26 mouse cellular contexts compared by ENCODE assay signal in genomic region chr4:41051781-41052180, GRCm38 (mm10). TPM values are rescaled to one million over a fixed set of nuclear protein-coding genes. Genes with fewer than 3 reads are reported as not detected.
A peak's percentile ranks its signal among the peaks of the same experiment; 100 is the strongest.
DNase-seq lines count a peak whose midpoint lies in the region; ATAC-seq and TF ChIP-seq lines count a peak whose summit lies in the region.
"Had no signal": no experiment of that assay in that cellular context is flagged by ENCODE, and none has a peak within 500 bp of the region (broad histone marks: within the 10 kb centered on the region; RNA-seq: fewer than 3 reads in every experiment).

No protein-coding gene starts in this region.

- no peak for TF ChIP-seq POLR2A in testis, adult 2 months (IDR thresholded peaks at IDR 0.05; ENCODE audit: control insufficient read depth, low read depth, low read length)
- no peak for TF ChIP-seq POLR2A in ES-Bruce4 (IDR thresholded peaks at IDR 0.05; ENCODE audit: insufficient read depth, low read length)

- no peaks in the 10 kb centered on the region for H3K27me3 ChIP-seq in testis, adult 2 months (ENCODE audit: control insufficient read depth, insufficient read depth, low read length)
- no peaks in the 10 kb centered on the region for H3K27me3 ChIP-seq in ES-Bruce4 (ENCODE audit: control insufficient read depth, insufficient read depth, low read length, poor library complexity, severe bottlenecking)
- H3K27me3 ChIP-seq: embryonic facial prominence, embryonic 15.5 days; heart, embryonic 13.5 days; hindbrain, embryonic 13.5 days; intestine, embryonic 15.5 days had no signal

- H3K9ac ChIP-seq in ES-Bruce4 (ENCODE audit: low read depth, poor library complexity, severe bottlenecking): peak overlapping the region; percentile 34
- H3K9ac ChIP-seq: embryonic facial prominence, embryonic 15.5 days; hindbrain, embryonic 13.5 days; intestine, embryonic 15.5 days had no signal

- TF ChIP-seq CTCF in testis, adult 2 months (IDR thresholded peaks at IDR 0.05; ENCODE audit: control insufficient read depth, insufficient read depth, insufficient replicate concordance, low read depth, low read length): no peak
- TF ChIP-seq CTCF in ES-Bruce4 (IDR thresholded peaks at IDR 0.05; ENCODE audit: low read depth, low read length): no peak

- peak overlapping the region; percentile 8; the same call in 1 of the 2 replicates for H3K4me3 ChIP-seq in testis, adult 2 months (ENCODE audit: control insufficient read depth, low read depth, low read length)
- H3K4me3 ChIP-seq in ES-Bruce4 (ENCODE audit: low read depth, low read length): peak overlapping the region; percentile 58
- H3K4me3 ChIP-seq: embryonic facial prominence, embryonic 15.5 days; erythroblast, embryonic 14.5 days; gastrocnemius, adult 2 months; heart, embryonic 13.5 days; hindbrain, embryonic 13.5 days; intestine, embryonic 15.5 days had no signal

- no peak for TF ChIP-seq EP300 in ES-Bruce4 (IDR thresholded peaks at IDR 0.05; ENCODE audit: insufficient read depth, low read depth, low read length)

- no peak overlapping the region for H3K27ac ChIP-seq in testis, adult 2 months (ENCODE audit: control insufficient read depth, insufficient read depth, low read depth, low read length)
- H3K27ac ChIP-seq in ES-Bruce4 (ENCODE audit: insufficient read depth, low read length): peak overlapping the region; percentile 62
- H3K27ac ChIP-seq: embryonic facial prominence, embryonic 15.5 days; gastrocnemius, adult 2 months; heart, embryonic 13.5 days; hindbrain, embryonic 13.5 days; intestine, embryonic 15.5 days had no signal

- no peak for ATAC-seq in monocyte, adult 5-6 weeks (replicated peaks; ENCODE audit: insufficient number of reproducible peaks, low FRiP score, low TSS enrichment, poor library complexity, severe bottlenecking)
- ATAC-seq: forebrain, embryonic 14.5 days had no signal

- H3K4me1 ChIP-seq in testis, adult 2 months (ENCODE audit: control insufficient read depth, insufficient read depth, low read length): peaks cover 9% of the 10 kb centered on the region
- H3K4me1 ChIP-seq in ES-Bruce4 (ENCODE audit: control insufficient read depth, insufficient read depth, low read length): no peaks in the 10 kb centered on the region

- no peaks in the 10 kb centered on the region for H3K9me3 ChIP-seq in ES-Bruce4 (replicated peaks; ENCODE audit: control insufficient read depth, insufficient read depth, low read length, poor library complexity, severe bottlenecking)
- H3K9me3 ChIP-seq: embryonic facial prominence, embryonic 15.5 days; forebrain, embryonic 10.5 days; G1E; heart, embryonic 13.5 days; hindbrain, embryonic 13.5 days; intestine, embryonic 15.5 days had no signal

- no peak for DNase-seq in testis, postnatal 14 days (ENCODE audit: low spot score)
- peak; percentile 85 for DNase-seq in ZHBTc4 (ENCODE audit: low read depth, low spot score)
- DNase-seq in heart, postnatal 10 days: no peak
- DNase-seq: adrenal gland, adult 8-10 months; adrenal gland, postnatal 36 days; cerebellum, adult 8-10 months; cerebellum, postnatal 14 days; embryo, embryonic 11 days; gastrocnemius, adult 2 months; gastrocnemius, postnatal 25 days; heart, adult 11 months; heart, postnatal 4 days had no signal

- H3K36me3 ChIP-seq in testis, adult 2 months (ENCODE audit: control insufficient read depth, insufficient read depth, low read length): no peaks in the 10 kb centered on the region
- no peaks in the 10 kb centered on the region for H3K36me3 ChIP-seq in ES-Bruce4 (ENCODE audit: control insufficient read depth, insufficient read depth, low read length, poor library complexity, severe bottlenecking)
- H3K36me3 ChIP-seq: embryonic facial prominence, embryonic 15.5 days; forebrain, embryonic 10.5 days; G1E; heart, embryonic 13.5 days; hindbrain, embryonic 13.5 days; intestine, embryonic 15.5 days had no signal

- intact Hi-C loops in heart, postnatal 10 days (cut with DNase I): loop anchor here (2.0 to 5.0 kb wide), 3 partner anchors 115 to 339 kb away; no protein-coding TSS in a partner anchor

RNA-seq across cellular contexts. Expression of gene Aqp7, which starts 3.8 kb away (rescaled TPM):
- polyA plus RNA-seq in testis, adult 2 months (2012; rRNA removed): 174 and 180 TPM in 2 replicates
- not detected in 2 replicates for polyA plus RNA-seq in ES-Bruce4 (2011; ENCODE audit: insufficient read depth, insufficient read length, low read depth, missing spikeins)
- total RNA-seq in monocyte, adult 5-6 weeks (2017): not detected in 3 replicates
- total RNA-seq in heart, postnatal 10 days (2021): 10 to 100 TPM; 35.0 to 36.4 TPM
- total RNA-seq: common myeloid progenitor, adult 5-6 weeks; G1E had no signal
- polyA plus RNA-seq: C2C12; embryonic facial prominence, embryonic 11.5 days; erythroblast, embryonic 14.5 days; forebrain, embryonic 14.5 days; G1E; heart, embryonic 13.5 days; hindbrain, embryonic 13.5 days had no signal

RNA-seq across cellular contexts. Expression of gene Aqp3, which starts 46.2 kb away (rescaled TPM):
- 5.2 and 6.7 TPM in 2 replicates for polyA plus RNA-seq in testis, adult 2 months (2012; rRNA removed)
- polyA plus RNA-seq in ES-Bruce4 (2011; ENCODE audit: insufficient read depth, insufficient read length, low read depth, missing spikeins): 15.7 and 16.7 TPM in 2 replicates
- total RNA-seq in monocyte, adult 5-6 weeks (2017): 0.38 to 1.4 TPM in 2 of 3 replicates, not detected in the other
- total RNA-seq in heart, postnatal 10 days (2021): under 1 TPM in 1 of 2 experiments, not detected in 1; 0.53 TPM
- total RNA-seq: common myeloid progenitor, adult 5-6 weeks; gastrocnemius, adult 2 months; gastrocnemius, postnatal 25 days had no signal
- polyA plus RNA-seq: forebrain, embryonic 14.5 days; hindbrain, embryonic 13.5 days had no signal

Comparison
In these comparisons a context has a peak if more than half of its experiments do, and no peak if none do; other contexts are left out.
1. RNA of gene Aqp7, which starts 3.8 kb away (total RNA-seq): 35.0 to 36.4 TPM in heart, postnatal 10 days; not detected in monocyte, adult 5-6 weeks; every median in the first group is over 10 times any median in the second.